Mouse (Mus musculus): ENCODE results near the gene Ifit2.
"Not testable (repeated sequence)": the region's sequence is repeated elsewhere in the genome, so short reads cannot be mapped to it uniquely, and the experiment has no call there.

Gene Ifit2

GRCm38 (mm10) chr19:34596811-34597210 is 46.3 kb downstream of the Ifit2 start:
- no peak for DNase-seq (ENCODE audit: low spot score in 2 of 2)

GRCm38 (mm10) chr19:34598341-34598740 is 47.8 kb downstream of the Ifit2 start:
- DNase-seq (ENCODE audit: low spot score in 2 of 2) = peak in 1 of 2 experiments; percentile 56

GRCm38 (mm10) chr19:34599250-34599649 is 48.8 kb downstream of the Ifit2 start:
- not testable (repeated sequence) for DNase-seq (ENCODE audit: low spot score in 2 of 2)

- not testable (repeated sequence) for DNase-seq (ENCODE audit: low spot score in 2 of 2)
Observed at GRCm38 (mm10) chr19:34601888-34602287, 51.4 kb downstream of the Ifit2 start, which contains the start of gene Ifit1bl1. Gene Ifit1bl1, minus strand, starts transcription at chr19:34601956.

- no peak for DNase-seq (ENCODE audit: low spot score in 2 of 2)
Observed at GRCm38 (mm10) chr19:34605472-34605871, 55.0 kb downstream of the Ifit2 start.

GRCm38 (mm10) chr19:34607237-34608051 is 57.0 kb downstream of the Ifit2 start, which contains the start of gene Ifit3b:
Gene Ifit3b, plus strand, starts transcription at chr19:34607970.
- not testable (repeated sequence) for DNase-seq (ENCODE audit: low spot score in 2 of 2)

- DNase-seq (ENCODE audit: low spot score in 2 of 2) = not testable (repeated sequence)
Observed at GRCm38 (mm10) chr19:34610118-34610517, 59.6 kb downstream of the Ifit2 start.

- DNase-seq (ENCODE audit: low spot score in 2 of 2) = not testable (repeated sequence)
Observed at GRCm38 (mm10) chr19:34612243-34613001, 61.9 kb downstream of the Ifit2 start.

GRCm38 (mm10) chr19:34620871-34621270 is 70.4 kb downstream of the Ifit2 start:
- DNase-seq (ENCODE audit: low spot score in 2 of 2) = no peak

GRCm38 (mm10) chr19:34623781-34624180 is 73.3 kb downstream of the Ifit2 start:
- no peak for DNase-seq (ENCODE audit: low spot score in 2 of 2)

GRCm38 (mm10) chr19:34624663-34625062 is 74.2 kb downstream of the Ifit2 start:
- DNase-seq (ENCODE audit: low spot score in 2 of 2) = no peak
